Mouse (Mus musculus): ENCODE data around the gene Svbp. TPM values are rescaled to one million over a fixed set of nuclear protein-coding genes. Genes with fewer than 3 reads are reported as not detected.

Gene Svbp
- polyA plus RNA-seq, 1 experiment from 2014 or later: 99.9 TPM

DNA sequence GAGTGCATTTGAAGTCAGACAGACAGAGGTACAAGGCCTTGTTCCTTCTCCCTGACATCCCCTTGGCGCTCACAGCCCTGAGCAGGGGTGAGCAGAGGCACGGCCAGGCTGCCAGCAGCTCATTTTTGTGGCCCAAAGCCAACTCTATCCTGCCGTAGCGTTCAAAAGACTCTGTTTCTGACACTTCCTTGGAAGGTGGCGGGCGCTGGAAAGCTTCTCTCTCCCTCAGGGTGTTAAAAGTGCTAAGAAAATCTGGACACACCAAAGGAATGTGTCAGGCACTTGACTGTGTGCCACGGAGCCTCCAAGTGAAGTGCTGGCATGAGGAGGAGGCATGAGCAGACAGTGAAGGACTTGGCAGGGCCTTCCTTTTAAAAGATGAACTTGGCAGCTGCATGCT lies 50.5 kb downstream of the Svbp start:
- Histone ChIP-seq H3K27me3 (replicated peaks; ENCODE audit: insufficient read depth, low read length) (no peaks in the 10 kb centered on the region), H3K27ac (ENCODE audit: low read length) (no peak overlapping the region; the same call in 1 of the 2 replicates), H3K9me3 (ENCODE audit: low read length) (no peaks in the 10 kb centered on the region), H3K4me1 (ENCODE audit: insufficient read depth, low read depth, low read length) (peaks cover 7% of the 10 kb centered on the region), H3K36me3 (ENCODE audit: insufficient read depth, low read length) (no peaks in the 10 kb centered on the region), H3K9ac (replicated peaks; ENCODE audit: low read depth) (no peak overlapping the region), H3K4me3 (ENCODE audit: low read depth, low read length) (no peak overlapping the region), H3K4me2 (replicated peaks; ENCODE audit: low read depth, low read length) (no peak overlapping the region)
- WGBS: 29% methylated on average over 7 of the region's 7 CpGs
- ATAC-seq (peak; percentile 7; the same call in 1 of the 2 replicates), DNase-seq (ENCODE audit: low spot score) (peak; percentile 46)
- TF ChIP-seq EP300 (IDR thresholded peaks at IDR 0.05): 0 out of 2 replicates have a peak, but pooled peaks have one; percentile 22
- no peak for TF ChIP-seq CTCF (IDR thresholded peaks at IDR 0.05)

DNA sequence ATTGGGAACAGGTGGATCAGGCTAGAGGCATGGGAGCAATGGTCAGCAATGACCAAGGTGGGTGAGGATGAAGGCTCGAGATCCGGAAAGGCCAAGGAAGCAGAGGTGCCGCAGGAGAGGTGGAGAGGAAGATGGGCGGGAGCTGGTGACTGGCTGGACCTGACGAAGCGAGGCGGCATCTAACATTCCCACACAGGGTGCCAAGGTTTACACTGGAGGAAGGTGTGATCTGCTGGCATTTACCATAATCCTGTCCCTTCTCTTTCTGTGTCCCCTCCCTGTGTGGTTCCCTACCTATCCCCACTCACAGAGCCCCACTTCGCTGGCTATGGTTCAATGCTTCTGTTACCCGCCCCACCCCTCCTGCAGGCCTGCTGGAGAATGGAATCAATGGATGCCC lies 50.9 kb downstream of the Svbp start:
- no peak overlapping the region for H3K27ac ChIP-seq (ENCODE audit: low read length)

DNA sequence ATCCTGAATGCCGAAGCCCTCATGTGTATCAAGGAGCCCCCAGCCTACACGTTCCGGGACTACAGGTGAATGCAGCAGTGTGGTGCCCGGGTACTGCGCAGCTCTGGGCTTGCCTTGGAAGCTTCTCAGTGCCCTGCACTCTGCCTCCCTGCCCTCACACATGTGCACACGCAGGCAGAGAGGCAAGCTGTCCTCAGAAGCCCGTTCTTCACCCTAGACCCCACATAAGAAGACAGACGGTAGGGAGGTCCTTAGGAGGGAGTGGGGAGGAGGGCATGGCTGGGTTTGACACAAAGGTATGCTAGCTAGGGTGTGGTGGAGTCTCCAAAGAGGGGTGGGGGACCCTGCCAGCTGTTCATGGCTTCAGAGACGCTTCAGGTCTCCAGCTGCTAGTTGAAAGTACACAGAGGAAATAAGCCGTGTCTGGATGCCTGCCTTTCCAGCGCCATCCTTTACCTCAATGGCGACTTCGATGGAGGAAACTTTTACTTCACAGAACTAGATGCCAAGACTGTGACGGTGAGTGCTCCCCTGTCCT lies 51.7 kb downstream of the Svbp start:
- Histone ChIP-seq H3K9ac (replicated peaks; ENCODE audit: low read depth) (no peak overlapping the region), H3K36me3 (ENCODE audit: insufficient read depth, low read length) (no peaks in the 10 kb centered on the region), H3K27me3 (replicated peaks; ENCODE audit: insufficient read depth, low read length) (no peaks in the 10 kb centered on the region), H3K27ac (ENCODE audit: low read length) (no peak overlapping the region), H3K4me2 (replicated peaks; ENCODE audit: low read depth, low read length) (no peak overlapping the region), H3K4me3 (ENCODE audit: low read depth, low read length) (no peak overlapping the region), H3K4me1 (ENCODE audit: insufficient read depth, low read depth, low read length) (peaks cover 7% of the 10 kb centered on the region), H3K9me3 (ENCODE audit: low read length) (no peaks in the 10 kb centered on the region)
- DNase-seq (ENCODE audit: low spot score): no peak
- no peak for ATAC-seq
- TF ChIP-seq EP300 (IDR thresholded peaks at IDR 0.05) (no peak), CTCF (IDR thresholded peaks at IDR 0.05) (no peak)
- WGBS: 71% methylated on average over 14 of the region's 14 CpGs

More for the DNA sequence above, 50.9 kb downstream of the Svbp start:
- Histone ChIP-seq H3K27me3 (replicated peaks; ENCODE audit: insufficient read depth, low read length) (no peaks in the 10 kb centered on the region), H3K4me2 (replicated peaks; ENCODE audit: low read depth, low read length) (no peak overlapping the region), H3K9ac (replicated peaks; ENCODE audit: low read depth) (no peak overlapping the region), H3K36me3 (ENCODE audit: insufficient read depth, low read length) (no peaks in the 10 kb centered on the region), H3K4me3 (ENCODE audit: low read depth, low read length) (no peak overlapping the region), H3K9me3 (ENCODE audit: low read length) (no peaks in the 10 kb centered on the region), H3K4me1 (ENCODE audit: insufficient read depth, low read depth, low read length) (peaks cover 7% of the 10 kb centered on the region)
- no peak for DNase-seq (ENCODE audit: low spot score)
- ATAC-seq: no peak
- TF ChIP-seq CTCF (IDR thresholded peaks at IDR 0.05): no peak
- no peak for TF ChIP-seq EP300 (IDR thresholded peaks at IDR 0.05)
- WGBS: 86% methylated on average over 9 of the region's 9 CpGs

DNA sequence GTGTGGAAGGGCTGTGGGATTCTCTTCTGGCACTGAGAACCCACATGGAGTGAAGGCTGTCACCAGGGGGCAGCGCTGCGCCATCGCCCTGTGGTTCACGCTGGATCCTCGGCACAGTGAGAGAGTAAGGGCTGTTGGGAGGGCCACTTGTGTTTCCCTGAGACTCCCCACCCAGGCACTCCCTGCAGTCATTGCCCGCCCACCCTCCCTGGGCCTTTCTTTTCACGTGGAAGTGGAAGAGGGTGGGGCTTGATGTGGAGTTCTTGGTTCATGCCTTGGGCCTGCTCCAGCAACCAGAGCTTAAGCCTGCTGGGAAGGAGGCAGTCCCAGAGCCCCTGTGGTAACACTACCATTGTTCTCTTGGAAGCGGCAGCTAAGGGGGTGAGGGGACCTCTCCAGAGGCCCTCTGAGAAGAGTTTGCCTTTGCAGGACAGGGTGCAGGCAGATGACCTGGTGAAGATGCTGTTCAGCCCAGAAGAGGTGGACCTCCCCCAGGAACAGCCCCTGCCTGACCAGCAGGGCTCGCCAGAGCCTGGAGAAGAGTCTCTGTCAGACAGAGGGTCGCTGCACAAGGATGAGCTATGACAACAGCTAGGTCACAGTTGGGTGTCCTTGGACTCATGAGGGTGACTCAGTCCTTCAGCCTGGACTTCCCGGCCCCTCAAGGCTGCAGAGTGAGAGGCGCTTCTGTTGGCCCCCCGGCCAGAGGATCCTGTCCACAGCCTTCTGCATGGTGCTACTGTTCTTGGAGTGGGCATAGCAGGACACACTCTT lies 52.5 kb downstream of the Svbp start:
- Histone ChIP-seq H3K4me1 (ENCODE audit: insufficient read depth, low read depth, low read length) (peaks cover 7% of the 10 kb centered on the region), H3K9ac (replicated peaks; ENCODE audit: low read depth) (no peak overlapping the region), H3K36me3 (ENCODE audit: insufficient read depth, low read length) (no peaks in the 10 kb centered on the region), H3K27me3 (replicated peaks; ENCODE audit: insufficient read depth, low read length) (no peaks in the 10 kb centered on the region), H3K9me3 (ENCODE audit: low read length) (no peaks in the 10 kb centered on the region), H3K4me3 (ENCODE audit: low read depth, low read length) (no peak overlapping the region), H3K4me2 (replicated peaks; ENCODE audit: low read depth, low read length) (no peak overlapping the region), H3K27ac (ENCODE audit: low read length) (peak overlapping the region; percentile 70; the same call in 1 of the 2 replicates)
- TF ChIP-seq EP300 (IDR thresholded peaks at IDR 0.05) (peak; percentile 54; the same call in 1 of the 2 replicates), CTCF (IDR thresholded peaks at IDR 0.05) (peak; percentile 96)
- WGBS: 33% methylated on average over 12 of the region's 13 CpGs
- ATAC-seq (peak; percentile 90), DNase-seq (ENCODE audit: low spot score) (peak; percentile 93)

DNA sequence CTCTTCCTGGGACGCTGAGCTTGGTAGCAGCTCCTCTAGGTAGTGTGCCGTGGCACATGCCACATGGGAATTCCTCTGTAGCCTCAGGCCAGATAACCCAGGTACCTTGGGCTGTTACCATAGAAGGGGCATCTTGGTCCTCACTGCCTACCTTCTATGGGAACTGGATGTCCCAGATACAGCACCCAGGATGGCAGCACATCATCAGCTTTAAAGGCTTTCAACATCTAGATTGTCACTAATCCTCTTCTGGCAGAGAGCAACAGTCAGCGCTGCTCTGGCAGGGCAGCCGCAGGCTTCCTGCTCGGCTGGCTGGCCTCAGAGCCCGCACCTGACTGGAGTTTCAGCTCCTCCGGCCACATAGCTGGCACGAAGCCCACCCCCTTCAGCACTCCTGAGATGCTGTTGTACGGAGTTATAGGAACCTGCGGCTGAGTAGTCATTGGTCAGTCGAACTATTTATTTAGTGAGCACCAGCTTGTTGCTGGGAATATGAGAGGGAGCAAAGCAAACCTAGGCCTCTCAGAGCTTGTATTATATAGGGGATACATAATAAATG lies 53.4 kb downstream of the Svbp start:
- Histone ChIP-seq H3K27me3 (replicated peaks; ENCODE audit: insufficient read depth, low read length) (no peaks in the 10 kb centered on the region), H3K4me2 (replicated peaks; ENCODE audit: low read depth, low read length) (no peak overlapping the region), H3K4me1 (ENCODE audit: insufficient read depth, low read depth, low read length) (peaks cover 7% of the 10 kb centered on the region), H3K9me3 (ENCODE audit: low read length) (no peaks in the 10 kb centered on the region), H3K9ac (replicated peaks; ENCODE audit: low read depth) (no peak overlapping the region), H3K27ac (ENCODE audit: low read length) (0 out of 2 replicates have a peak overlapping the region, but pooled peaks have one; percentile 34), H3K36me3 (ENCODE audit: insufficient read depth, low read length) (no peaks in the 10 kb centered on the region), H3K4me3 (ENCODE audit: low read depth, low read length) (no peak overlapping the region)
- DNase-seq (ENCODE audit: low spot score): peak; percentile 84
- ATAC-seq: peak; percentile 39
- 54% methylated on average over 11 of the region's 11 CpGs for WGBS
- TF ChIP-seq EP300 (IDR thresholded peaks at IDR 0.05) (no peak), CTCF (IDR thresholded peaks at IDR 0.05) (no peak)

Other genes starting within 250 kb of the Svbp start
- 0.99 TPM in 1 of 2 replicates, not detected in the other for gene Lao1, start 233.7 kb upstream of the Svbp start, polyA plus RNA-seq (2015; fragmentation: Nextera tagmentation; extraction: Ambion mirVana)
- gene Slc2a1, start 86.6 kb upstream of the Svbp start, polyA plus RNA-seq (2015; fragmentation: Nextera tagmentation; extraction: Ambion mirVana): 16.7 and 20.4 TPM in 2 replicates
- 4.6 and 5.8 TPM in 2 replicates for gene Zfp691, start 21.1 kb upstream of the Svbp start, polyA plus RNA-seq (2015; fragmentation: Nextera tagmentation; extraction: Ambion mirVana)
- 1.9 and 2.2 TPM in 2 replicates for gene Ermap, start 5.3 kb upstream of the Svbp start, polyA plus RNA-seq (2015; fragmentation: Nextera tagmentation; extraction: Ambion mirVana)
- gene Tmem269, start 22.9 kb downstream of the Svbp start, polyA plus RNA-seq (2015; fragmentation: Nextera tagmentation; extraction: Ambion mirVana): 0.10 and 0.18 TPM in 2 replicates
- 16.9 and 21.1 TPM in 2 replicates for gene AU022252, start 37.4 kb downstream of the Svbp start, polyA plus RNA-seq (2015; fragmentation: Nextera tagmentation; extraction: Ambion mirVana)
- gene P3h1, start 37.6 kb downstream of the Svbp start, polyA plus RNA-seq (2015; fragmentation: Nextera tagmentation; extraction: Ambion mirVana): 29.4 and 32.2 TPM in 2 replicates
- not detected in 2 replicates for gene Cldn19, start 60.1 kb downstream of the Svbp start, polyA plus RNA-seq (2015; fragmentation: Nextera tagmentation; extraction: Ambion mirVana)
- gene Ybx1, start 99.3 kb downstream of the Svbp start, polyA plus RNA-seq (2015; fragmentation: Nextera tagmentation; extraction: Ambion mirVana): 391 and 412 TPM in 2 replicates
- 25.7 and 25.8 TPM in 2 replicates for gene Ppih, start 125.2 kb downstream of the Svbp start, polyA plus RNA-seq (2015; fragmentation: Nextera tagmentation; extraction: Ambion mirVana)
- 7.3 and 7.8 TPM in 2 replicates for gene Ccdc30, start 220.2 kb downstream of the Svbp start, polyA plus RNA-seq (2015; fragmentation: Nextera tagmentation; extraction: Ambion mirVana)
- gene Ppcs, start 227.1 kb downstream of the Svbp start, polyA plus RNA-seq (2015; fragmentation: Nextera tagmentation; extraction: Ambion mirVana): 28.4 and 30.5 TPM in 2 replicates
- gene Zmynd12, start 227.5 kb downstream of the Svbp start, polyA plus RNA-seq (2015; fragmentation: Nextera tagmentation; extraction: Ambion mirVana): 2.9 and 3.3 TPM in 2 replicates